In the genomic region with DNA sequence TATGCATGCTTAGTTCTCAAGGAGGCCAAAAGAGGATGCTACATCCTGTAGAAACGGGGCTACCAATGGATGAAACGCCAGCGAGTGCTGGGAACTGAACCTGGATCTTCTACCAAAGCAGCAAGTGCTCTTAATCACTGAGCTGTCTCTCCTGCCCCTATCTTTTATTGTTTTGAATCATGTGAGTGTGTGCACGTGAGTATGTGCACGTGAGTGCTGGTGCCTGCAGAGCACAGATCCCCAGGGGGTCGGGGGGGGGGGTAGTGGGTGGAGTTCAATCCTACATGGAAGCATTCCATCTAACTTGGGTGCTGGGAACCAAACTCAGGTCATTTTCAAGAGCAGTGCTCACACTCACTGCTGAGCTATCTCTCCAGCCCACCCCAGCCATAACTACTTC, we compare ENCODE assay signal across 29 mouse cellular contexts. TPM values are rescaled to one million over a fixed set of nuclear protein-coding genes. Genes with fewer than 3 reads are reported as not detected.
"Had no signal": no experiment of that assay in that cellular context is flagged by ENCODE, and none has a peak within 500 bp of the region (broad histone marks: within the 10 kb centered on the region; RNA-seq: fewer than 3 reads in every experiment).

No protein-coding gene starts in this region.

- H3K27ac ChIP-seq: embryonic facial prominence, embryonic 10.5 days; embryonic facial prominence, embryonic 12.5 days; embryonic facial prominence, embryonic 13.5 days; embryonic facial prominence, embryonic 15.5 days; forebrain, embryonic 10.5 days; forebrain, embryonic 12.5 days; forebrain, embryonic 13.5 days; forebrain, embryonic 15.5 days; gastrocnemius, adult 2 months; heart, adult 2 months; heart, embryonic 10.5 days had no signal

- DNase-seq: cerebellum, postnatal 10 days; cerebellum, postnatal 14 days; cerebellum, postnatal 25 days; cerebellum, postnatal 36 days; embryo, embryonic 11 days; gastrocnemius, adult 2 months; gastrocnemius, postnatal 10 days; gastrocnemius, postnatal 14 days; gastrocnemius, postnatal 25 days; gastrocnemius, postnatal 36 days; heart, adult 11 months; heart, adult 18-20 months; heart, adult 2 months had no signal

- H3K4me1 ChIP-seq: forebrain, embryonic 13.5 days; forebrain, embryonic 15.5 days had no signal

- H3K4me3 ChIP-seq: embryonic facial prominence, embryonic 10.5 days; embryonic facial prominence, embryonic 12.5 days; embryonic facial prominence, embryonic 13.5 days; embryonic facial prominence, embryonic 15.5 days; erythroblast, embryonic 14.5 days; forebrain, embryonic 10.5 days; forebrain, embryonic 12.5 days; forebrain, embryonic 13.5 days; forebrain, embryonic 15.5 days; gastrocnemius, adult 2 months; heart, adult 2 months; heart, embryonic 10.5 days had no signal

- H3K27me3 ChIP-seq: forebrain, embryonic 15.5 days had no signal

- ATAC-seq: forebrain, embryonic 13.5 days; forebrain, embryonic 14.5 days; forebrain, embryonic 15.5 days; forebrain, embryonic 16.5 days had no signal

- H3K36me3 ChIP-seq: embryonic facial prominence, embryonic 10.5 days; embryonic facial prominence, embryonic 12.5 days; embryonic facial prominence, embryonic 13.5 days; embryonic facial prominence, embryonic 15.5 days; forebrain, embryonic 10.5 days; forebrain, embryonic 12.5 days; forebrain, embryonic 15.5 days; heart, embryonic 10.5 days had no signal

- H3K4me2 ChIP-seq: embryonic facial prominence, embryonic 12.5 days; embryonic facial prominence, embryonic 13.5 days; embryonic facial prominence, embryonic 15.5 days; forebrain, embryonic 12.5 days; forebrain, embryonic 13.5 days; forebrain, embryonic 15.5 days; heart, embryonic 11.5 days had no signal

- H3K9ac ChIP-seq: embryonic facial prominence, embryonic 12.5 days; embryonic facial prominence, embryonic 13.5 days; embryonic facial prominence, embryonic 15.5 days; forebrain, embryonic 12.5 days; forebrain, embryonic 13.5 days; forebrain, embryonic 15.5 days had no signal

- H3K9me3 ChIP-seq: embryonic facial prominence, embryonic 12.5 days; forebrain, embryonic 15.5 days had no signal

RNA-seq across cellular contexts. Expression of gene Tbx21, which starts 28.8 kb away (rescaled TPM):
- total RNA-seq: granulocyte monocyte progenitor cell, adult 5-6 weeks; heart, adult 2 months had no signal
- polyA plus RNA-seq: embryonic facial prominence, embryonic 11.5 days; erythroblast, embryonic 14.5 days; heart, embryonic 11.5 days had no signal

RNA-seq across cellular contexts. Expression of gene Lrrc46, which starts 45.2 kb away (rescaled TPM):
- total RNA-seq: gastrocnemius, adult 2 months; gastrocnemius, adult 8-10 months; gastrocnemius, postnatal 14 days had no signal
- polyA plus RNA-seq: erythroblast, embryonic 14.5 days had no signal
